Mouse (Mus musculus): Measurements from ENCODE around the gene Disp1.

GRCm38 (mm10) chr1:183116946-183117826 is 104.1 kb downstream of the Disp1 start:
- no peak for TF ChIP-seq CTCF (IDR thresholded peaks at IDR 0.05; ENCODE audit: control insufficient read depth, insufficient read depth, insufficient replicate concordance, low read depth, low read length)
- TF ChIP-seq POLR2A (IDR thresholded peaks at IDR 0.05; ENCODE audit: control insufficient read depth, low read depth, low read length), result no peak

Measured in testis, adult 2 months (tissue).